Mouse (Mus musculus): Measurements from ENCODE around the gene Prcp. TPM values are rescaled to one million over a fixed set of nuclear protein-coding genes. Genes with fewer than 3 reads are reported as not detected.
"Not testable (repeated sequence)": the region's sequence is repeated elsewhere in the genome, so short reads cannot be mapped to it uniquely, and the experiment has no call there.

The Prcp gene
- polyA plus RNA-seq, 1 experiment from 2014 or later = 24.0 TPM

GRCm38 (mm10) chr7:92920857-92921172, 46.5 kb downstream of the Prcp start:
- no peak overlapping the region for H3K27ac ChIP-seq (replicated peaks in 1 of 2; ENCODE audit: control insufficient read depth in 1 of 2, insufficient read depth in 1 of 2, low read depth in 2 of 2, low read length in 2 of 2)
- WGBS = 80% methylated on average over 2 of the region's 2 CpGs
- no peak overlapping the region for H3K9ac ChIP-seq (ENCODE audit: low read length)
- no peaks in the 10 kb centered on the region for H3K4me1 ChIP-seq (ENCODE audit: control insufficient read depth in 2 of 2, insufficient read depth in 2 of 2, low read length in 2 of 2)
- no peak for ATAC-seq (ENCODE audit: insufficient number of reproducible peaks, insufficient read depth, low FRiP score, low read depth)
- H3K4me3 ChIP-seq (ENCODE audit: control insufficient read depth in 1 of 2, insufficient read depth in 1 of 2, low read depth in 1 of 2, low read length in 2 of 2) = no peak overlapping the region
- H3K27me3 ChIP-seq (ENCODE audit: control insufficient read depth, insufficient read depth, low read length) = no peaks in the 10 kb centered on the region
- H3K36me3 ChIP-seq (ENCODE audit: control insufficient read depth, insufficient read depth, low read length) = no peaks in the 10 kb centered on the region
- H3K4me2 ChIP-seq (ENCODE audit: low read length) = no peak overlapping the region
- no peaks in the 10 kb centered on the region for H3K9me3 ChIP-seq (ENCODE audit: control insufficient read depth, low read length)

GRCm38 (mm10) chr7:92932792-92933191, 58.5 kb downstream of the Prcp start:
- no peak for ATAC-seq (ENCODE audit: insufficient number of reproducible peaks, insufficient read depth, low FRiP score, low read depth)
- 78% methylated on average over 8 of the region's 8 CpGs for WGBS
- Histone ChIP-seq H3K4me2 (ENCODE audit: low read length) (no peak overlapping the region), H3K27me3 (ENCODE audit: control insufficient read depth, insufficient read depth, low read length) (no peaks in the 10 kb centered on the region), H3K9me3 (ENCODE audit: control insufficient read depth, low read length) (no peaks in the 10 kb centered on the region), H3K4me1 (ENCODE audit: control insufficient read depth in 2 of 2, insufficient read depth in 2 of 2, low read length in 2 of 2) (no peaks in the 10 kb centered on the region), H3K9ac (ENCODE audit: low read length) (no peak overlapping the region), H3K27ac (replicated peaks in 1 of 2; ENCODE audit: control insufficient read depth in 1 of 2, insufficient read depth in 1 of 2, low read depth in 2 of 2, low read length in 2 of 2) (no peak overlapping the region), H3K36me3 (ENCODE audit: control insufficient read depth, insufficient read depth, low read length) (no peaks in the 10 kb centered on the region), H3K4me3 (ENCODE audit: control insufficient read depth in 1 of 2, insufficient read depth in 1 of 2, low read depth in 1 of 2, low read length in 2 of 2) (no peak overlapping the region)

GRCm38 (mm10) chr7:92933308-92933948, 59.2 kb downstream of the Prcp start:
- not testable (repeated sequence) for H3K9me3 ChIP-seq (ENCODE audit: control insufficient read depth, low read length); H3K4me2 ChIP-seq (ENCODE audit: low read length); H3K36me3 ChIP-seq (ENCODE audit: control insufficient read depth, insufficient read depth, low read length); H3K9ac ChIP-seq (ENCODE audit: low read length); H3K27ac ChIP-seq (replicated peaks in 1 of 2; ENCODE audit: control insufficient read depth in 1 of 2, insufficient read depth in 1 of 2, low read depth in 2 of 2, low read length in 2 of 2); H3K4me3 ChIP-seq (ENCODE audit: control insufficient read depth in 1 of 2, insufficient read depth in 1 of 2, low read depth in 1 of 2, low read length in 2 of 2); H3K4me1 ChIP-seq (ENCODE audit: control insufficient read depth in 2 of 2, insufficient read depth in 2 of 2, low read length in 2 of 2); H3K27me3 ChIP-seq (ENCODE audit: control insufficient read depth, insufficient read depth, low read length)
- WGBS = 38% methylated on average over 4 of the region's 4 CpGs
- peak; percentile 35 for ATAC-seq (ENCODE audit: insufficient number of reproducible peaks, insufficient read depth, low FRiP score, low read depth)

GRCm38 (mm10) chr7:92936747-92937146, 62.5 kb downstream of the Prcp start:
- Histone ChIP-seq H3K27ac (replicated peaks in 1 of 2; ENCODE audit: control insufficient read depth in 1 of 2, insufficient read depth in 1 of 2, low read depth in 2 of 2, low read length in 2 of 2) (no peak overlapping the region), H3K27me3 (ENCODE audit: control insufficient read depth, insufficient read depth, low read length) (no peaks in the 10 kb centered on the region), H3K36me3 (ENCODE audit: control insufficient read depth, insufficient read depth, low read length) (no peaks in the 10 kb centered on the region), H3K4me2 (ENCODE audit: low read length) (no peak overlapping the region), H3K9me3 (ENCODE audit: control insufficient read depth, low read length) (no peaks in the 10 kb centered on the region), H3K4me3 (ENCODE audit: control insufficient read depth in 1 of 2, insufficient read depth in 1 of 2, low read depth in 1 of 2, low read length in 2 of 2) (no peak overlapping the region), H3K4me1 (ENCODE audit: control insufficient read depth in 2 of 2, insufficient read depth in 2 of 2, low read length in 2 of 2) (0 out of 4 replicates have a peak, but pooled peaks cover 0 to 2% of the 10 kb centered on the region in 2 experiments), H3K9ac (ENCODE audit: low read length) (no peak overlapping the region)
- no peak for ATAC-seq (ENCODE audit: insufficient number of reproducible peaks, insufficient read depth, low FRiP score, low read depth)
- WGBS = 58% methylated on average over 5 of the region's 5 CpGs

GRCm38 (mm10) chr7:92937955-92938354, 63.7 kb downstream of the Prcp start:
- 23% methylated on average over 6 of the region's 6 CpGs for WGBS
- ATAC-seq (ENCODE audit: insufficient number of reproducible peaks, insufficient read depth, low FRiP score, low read depth) = no peak

GRCm38 (mm10) chr7:92939776-92940175, 65.5 kb downstream of the Prcp start:
- H3K27me3 ChIP-seq (ENCODE audit: control insufficient read depth, insufficient read depth, low read length) = no peaks in the 10 kb centered on the region
- H3K4me1 ChIP-seq (ENCODE audit: control insufficient read depth in 2 of 2, insufficient read depth in 2 of 2, low read length in 2 of 2) = 0 out of 4 replicates have a peak, but pooled peaks cover 0 to 2% of the 10 kb centered on the region in 2 experiments
- H3K9me3 ChIP-seq (ENCODE audit: control insufficient read depth, low read length) = no peaks in the 10 kb centered on the region
- H3K9ac ChIP-seq (ENCODE audit: low read length) = no peak overlapping the region
- H3K4me3 ChIP-seq (ENCODE audit: control insufficient read depth in 1 of 2, insufficient read depth in 1 of 2, low read depth in 1 of 2, low read length in 2 of 2) = no peak overlapping the region
- no peak overlapping the region for H3K27ac ChIP-seq (replicated peaks in 1 of 2; ENCODE audit: control insufficient read depth in 1 of 2, insufficient read depth in 1 of 2, low read depth in 2 of 2, low read length in 2 of 2)
- no peak for ATAC-seq (ENCODE audit: insufficient number of reproducible peaks, insufficient read depth, low FRiP score, low read depth)
- H3K4me2 ChIP-seq (ENCODE audit: low read length) = no peak overlapping the region
- H3K36me3 ChIP-seq (ENCODE audit: control insufficient read depth, insufficient read depth, low read length) = no peaks in the 10 kb centered on the region
- 75% methylated on average over 5 of the region's 5 CpGs for WGBS

More at GRCm38 (mm10) chr7:92937955-92938354, 63.7 kb downstream of the Prcp start:
- Histone ChIP-seq H3K9ac (ENCODE audit: low read length) (no peak overlapping the region), H3K27me3 (ENCODE audit: control insufficient read depth, insufficient read depth, low read length) (no peaks in the 10 kb centered on the region), H3K4me2 (ENCODE audit: low read length) (no peak overlapping the region), H3K4me1 (ENCODE audit: control insufficient read depth in 2 of 2, insufficient read depth in 2 of 2, low read length in 2 of 2) (0 out of 4 replicates have a peak, but pooled peaks cover 0 to 2% of the 10 kb centered on the region in 2 experiments), H3K27ac (replicated peaks in 1 of 2; ENCODE audit: control insufficient read depth in 1 of 2, insufficient read depth in 1 of 2, low read depth in 2 of 2, low read length in 2 of 2) (no peak overlapping the region), H3K36me3 (ENCODE audit: control insufficient read depth, insufficient read depth, low read length) (no peaks in the 10 kb centered on the region), H3K9me3 (ENCODE audit: control insufficient read depth, low read length) (no peaks in the 10 kb centered on the region), H3K4me3 (ENCODE audit: control insufficient read depth in 1 of 2, insufficient read depth in 1 of 2, low read depth in 1 of 2, low read length in 2 of 2) (no peak overlapping the region)

- 52% methylated on average over 3 of the region's 3 CpGs for WGBS
- H3K4me2 ChIP-seq (ENCODE audit: low read length) = no peak overlapping the region
- no peak for ATAC-seq (ENCODE audit: insufficient number of reproducible peaks, insufficient read depth, low FRiP score, low read depth)
Observed at GRCm38 (mm10) chr7:92950775-92951174, 76.5 kb downstream of the Prcp start.

GRCm38 (mm10) chr7:92952210-92952609, 77.9 kb downstream of the Prcp start:
- Histone ChIP-seq H3K4me1 (ENCODE audit: control insufficient read depth in 2 of 2, insufficient read depth in 2 of 2, low read length in 2 of 2) (no peaks in the 10 kb centered on the region), H3K4me2 (ENCODE audit: low read length) (no peak overlapping the region), H3K27me3 (ENCODE audit: control insufficient read depth, insufficient read depth, low read length) (no peaks in the 10 kb centered on the region), H3K9ac (ENCODE audit: low read length) (no peak overlapping the region), H3K4me3 (ENCODE audit: control insufficient read depth in 1 of 2, insufficient read depth in 1 of 2, low read depth in 1 of 2, low read length in 2 of 2) (no peak overlapping the region), H3K9me3 (ENCODE audit: control insufficient read depth, low read length) (no peaks in the 10 kb centered on the region), H3K36me3 (ENCODE audit: control insufficient read depth, insufficient read depth, low read length) (no peaks in the 10 kb centered on the region), H3K27ac (replicated peaks in 1 of 2; ENCODE audit: control insufficient read depth in 1 of 2, insufficient read depth in 1 of 2, low read depth in 2 of 2, low read length in 2 of 2) (0 out of 4 replicates have a peak overlapping the region, but pooled peaks of 1 of the 2 experiments have one; percentile 39)
- no peak for ATAC-seq (ENCODE audit: insufficient number of reproducible peaks, insufficient read depth, low FRiP score, low read depth)
- WGBS = 55% methylated on average over 2 of the region's 2 CpGs

More at GRCm38 (mm10) chr7:92950775-92951174, 76.5 kb downstream of the Prcp start:
- H3K4me3 ChIP-seq (ENCODE audit: control insufficient read depth in 1 of 2, insufficient read depth in 1 of 2, low read depth in 1 of 2, low read length in 2 of 2) = no peak overlapping the region
- H3K4me1 ChIP-seq (ENCODE audit: control insufficient read depth in 2 of 2, insufficient read depth in 2 of 2, low read length in 2 of 2) = no peaks in the 10 kb centered on the region
- no peaks in the 10 kb centered on the region for H3K36me3 ChIP-seq (ENCODE audit: control insufficient read depth, insufficient read depth, low read length)
- no peak overlapping the region for H3K27ac ChIP-seq (replicated peaks in 1 of 2; ENCODE audit: control insufficient read depth in 1 of 2, insufficient read depth in 1 of 2, low read depth in 2 of 2, low read length in 2 of 2)
- no peaks in the 10 kb centered on the region for H3K27me3 ChIP-seq (ENCODE audit: control insufficient read depth, insufficient read depth, low read length)
- H3K9me3 ChIP-seq (ENCODE audit: control insufficient read depth, low read length) = no peaks in the 10 kb centered on the region
- H3K9ac ChIP-seq (ENCODE audit: low read length) = no peak overlapping the region

Data from heart, embryonic 14.5 days (tissue).